ENCODE assay signal across 8 mouse cellular contexts in the genomic region with DNA sequence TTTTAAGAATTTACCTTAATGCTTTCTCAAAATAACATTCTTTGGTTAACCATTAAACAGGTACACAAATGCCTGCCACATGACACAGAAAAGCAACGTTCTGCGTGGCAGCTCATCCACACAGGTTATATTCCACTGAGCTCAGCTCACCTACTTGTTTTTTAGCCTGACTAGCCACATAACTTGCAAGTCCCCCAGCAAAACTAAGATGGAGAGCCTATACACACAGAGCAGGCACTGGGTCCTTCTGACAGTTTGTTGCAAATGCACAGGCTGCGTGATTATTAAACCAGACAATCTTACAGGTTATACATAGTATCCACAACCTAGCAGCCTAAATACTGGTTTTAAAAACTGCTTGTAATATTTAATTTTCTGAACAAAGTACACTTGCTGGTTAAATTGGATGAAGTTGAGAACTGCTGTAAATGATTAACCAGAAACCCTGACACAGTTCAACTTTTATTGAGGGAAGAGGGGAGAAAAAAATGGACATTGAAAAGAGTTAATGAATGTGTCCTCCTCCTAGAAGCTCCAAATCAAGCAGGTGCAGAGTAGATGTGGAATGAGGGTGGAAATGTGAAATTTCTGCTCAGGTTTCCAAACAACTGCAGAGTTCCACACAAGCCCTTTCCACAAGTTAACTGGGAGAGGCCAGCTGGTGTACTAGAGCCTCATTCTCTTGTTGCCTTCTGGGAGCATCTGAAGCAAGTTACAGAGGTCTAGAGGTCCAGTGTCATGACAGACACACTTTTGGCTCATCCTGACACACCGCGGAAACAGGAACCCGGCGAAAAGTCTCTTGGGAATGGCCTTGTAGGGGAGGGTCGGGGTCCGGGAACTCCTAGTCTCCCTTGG. TPM values are rescaled to one million over a fixed set of nuclear protein-coding genes. Genes with fewer than 3 reads are reported as not detected.
A peak's percentile ranks its signal among the peaks of the same experiment; 100 is the strongest.
DNase-seq lines count a peak whose midpoint lies in the region; ATAC-seq and TF ChIP-seq lines count a peak whose summit lies in the region.

No protein-coding gene starts in this region.

- H3K4me1 ChIP-seq in testis, adult 2 months (ENCODE audit: control insufficient read depth, insufficient read depth, low read length), result peaks cover 5% of the 10 kb centered on the region
- peaks cover 9% of the 10 kb centered on the region for H3K4me1 ChIP-seq in hindbrain, embryonic 14.5 days (replicated peaks; ENCODE audit: control insufficient read depth, insufficient read depth, low read length)
- peaks cover 7% of the 10 kb centered on the region; the same call in 1 of the 2 replicates for H3K4me1 ChIP-seq in limb, embryonic 15.5 days

- no peaks in the 10 kb centered on the region for H3K9me3 ChIP-seq in hindbrain, embryonic 14.5 days (ENCODE audit: control insufficient read depth, low read length)
- H3K9me3 ChIP-seq in limb, embryonic 15.5 days, result no peaks in the 10 kb centered on the region

- H3K4me2 ChIP-seq in hindbrain, embryonic 14.5 days (replicated peaks), result peak overlapping the region; percentile 88
- H3K4me2 ChIP-seq in limb, embryonic 15.5 days, result peak overlapping the region; percentile 64

- peak overlapping the region; percentile 98 for H3K4me3 ChIP-seq in testis, adult 2 months (ENCODE audit: control insufficient read depth, low read depth, low read length)
- peak overlapping the region; percentile 91 for H3K4me3 ChIP-seq in hindbrain, embryonic 14.5 days (replicated peaks; ENCODE audit: low read length)
- peak overlapping the region; percentile 83 for H3K4me3 ChIP-seq in limb, embryonic 15.5 days

- no peak for ATAC-seq in hindbrain, embryonic 14.5 days (ENCODE audit: low FRiP score)
- peak; percentile 45 for ATAC-seq in limb, embryonic 15.5 days (ENCODE audit: insufficient number of reproducible peaks, low FRiP score, low TSS enrichment, low read depth)

- no peak overlapping the region for H3K27ac ChIP-seq in testis, adult 2 months (ENCODE audit: control insufficient read depth, insufficient read depth, low read depth, low read length)
- H3K27ac ChIP-seq in hindbrain, embryonic 14.5 days, result 0 out of 2 replicates have a peak overlapping the region, but pooled peaks have one; percentile 14
- peak overlapping the region; percentile 44; the same call in 1 of the 2 replicates for H3K27ac ChIP-seq in limb, embryonic 15.5 days

- TF ChIP-seq POLR2A in testis, adult 2 months (IDR thresholded peaks at IDR 0.05; ENCODE audit: control insufficient read depth, low read depth, low read length), result no peak

- H3K27me3 ChIP-seq in testis, adult 2 months (ENCODE audit: control insufficient read depth, insufficient read depth, low read length), result no peaks in the 10 kb centered on the region
- H3K27me3 ChIP-seq in hindbrain, embryonic 14.5 days (ENCODE audit: control insufficient read depth, insufficient read depth, low read length), result no peaks in the 10 kb centered on the region
- no peaks in the 10 kb centered on the region for H3K27me3 ChIP-seq in limb, embryonic 15.5 days

- peak overlapping the region; percentile 83 for H3K9ac ChIP-seq in hindbrain, embryonic 14.5 days
- 0 out of 2 replicates have a peak overlapping the region, but pooled peaks have one; percentile 21 for H3K9ac ChIP-seq in limb, embryonic 15.5 days

- no peaks in the 10 kb centered on the region for H3K36me3 ChIP-seq in testis, adult 2 months (ENCODE audit: control insufficient read depth, insufficient read depth, low read length)
- peaks cover 5% of the 10 kb centered on the region; the same call in 1 of the 2 replicates for H3K36me3 ChIP-seq in hindbrain, embryonic 14.5 days (replicated peaks; ENCODE audit: control insufficient read depth, insufficient read depth)
- H3K36me3 ChIP-seq in limb, embryonic 15.5 days, result peaks cover 4% of the 10 kb centered on the region

- DNase-seq in testis, postnatal 14 days (ENCODE audit: low spot score), result no peak
- DNase-seq in hindbrain, embryonic 14.5 days (ENCODE audit: low spot score), result no peak
- DNase-seq in c-Kit-positive CD71-positive TER-119-positive erythroid progenitor cells, embryonic 14.5 days (ENCODE audit: low spot score), result no peak
- no peak for DNase-seq in gastrocnemius, adult 8-10 months (ENCODE audit: low spot score in 2 of 2)
- no peak for DNase-seq in gastrocnemius, postnatal 4 days (ENCODE audit: low spot score in 2 of 2)
- DNase-seq in urinary bladder, postnatal 14 days (ENCODE audit: low spot score), result no peak

- no peak for TF ChIP-seq CTCF in testis, adult 2 months (IDR thresholded peaks at IDR 0.05; ENCODE audit: control insufficient read depth, insufficient read depth, insufficient replicate concordance, low read depth, low read length)

- 27% methylated on average over 9 of the region's 9 CpGs for WGBS in hindbrain, embryonic 14.5 days
- WGBS in limb, embryonic 15.5 days, result 27% methylated on average over 9 of the region's 9 CpGs

RNA-seq across cellular contexts. Expression of gene Esd, which starts 0.6 kb away (rescaled TPM):
- polyA plus RNA-seq in testis, adult 2 months (2012; rRNA removed), result 10.8 and 11.5 TPM in 2 replicates
- 243 and 248 TPM in 2 replicates for polyA plus RNA-seq in hindbrain, embryonic 14.5 days (2014; fragmentation: Nextera tagmentation; extraction: Ambion mirVana)
- 264 and 274 TPM in 2 replicates for polyA plus RNA-seq in limb, embryonic 15.5 days (2015; fragmentation: Nextera tagmentation; extraction: Ambion mirVana)
- total RNA-seq in gastrocnemius, adult 8-10 months (2022), result 10 to 100 TPM; 62.7 to 67.5 (median 65.3) TPM
- 100 to 1,000 TPM; 130 to 144 TPM for total RNA-seq in gastrocnemius, postnatal 4 days (2021)

Comparison
In these comparisons a context has a peak if more than half of its experiments do, and no peak if none do; other contexts are left out.
1. RNA of gene Esd, which starts 0.6 kb away (polyA plus RNA-seq): 264 to 274 TPM in limb, embryonic 15.5 days and 243 to 248 TPM in hindbrain, embryonic 14.5 days; 10.8 to 11.5 TPM in testis, adult 2 months; every median in the first group is over 10 times any median in the second.
2. Peak in every context shown above with its lines, with median percentiles within 50 percentile points of each other: H3K4me3 ChIP-seq.